21 mouse cellular contexts compared by ENCODE assay signal in the genomic region with DNA sequence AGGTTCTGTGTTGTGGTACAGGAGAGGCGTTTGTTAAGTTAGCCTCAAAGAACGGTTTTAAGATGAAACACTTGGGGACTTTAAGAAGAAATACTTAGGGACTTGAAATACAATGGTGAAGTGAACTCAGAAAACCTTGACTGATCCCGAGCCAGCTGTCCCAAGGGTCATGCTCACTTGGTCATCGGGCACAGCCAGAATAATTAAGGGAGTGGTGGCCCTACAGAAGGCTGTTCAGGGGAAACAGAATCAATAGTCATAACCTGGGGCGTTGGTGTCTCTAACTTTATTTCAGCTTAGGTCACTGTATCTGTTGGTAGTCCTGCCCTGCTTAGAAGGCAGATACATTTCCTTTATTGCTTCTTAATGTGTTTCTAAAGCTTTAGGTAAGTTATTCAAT. TPM values are rescaled to one million over a fixed set of nuclear protein-coding genes. Genes with fewer than 3 reads are reported as not detected.
DNase-seq lines count a peak whose midpoint lies in the region; ATAC-seq lines count a peak whose summit lies in the region.
"Had no signal": no experiment of that assay in that cellular context is flagged by ENCODE, and none has a peak within 500 bp of the region (broad histone marks: within the 10 kb centered on the region; RNA-seq: fewer than 3 reads in every experiment).

No protein-coding gene starts in this region.

- H3K4me3 ChIP-seq in kidney, embryonic 15.5 days (replicated peaks), result no peak overlapping the region
- H3K4me3 ChIP-seq in intestine, embryonic 16.5 days (ENCODE audit: low read length), result no peak overlapping the region
- no peak overlapping the region for H3K4me3 ChIP-seq in midbrain, embryonic 11.5 days (ENCODE audit: low read depth, low read length)
- H3K4me3 ChIP-seq: embryonic facial prominence, embryonic 15.5 days; gastrocnemius, adult 2 months; heart, embryonic 15.5 days; liver, embryonic 13.5 days; midbrain, embryonic 13.5 days had no signal

- peaks cover 16% of the 10 kb centered on the region for H3K4me1 ChIP-seq in kidney, embryonic 15.5 days
- H3K4me1 ChIP-seq in intestine, embryonic 16.5 days (ENCODE audit: control insufficient read depth, insufficient read depth, low read length), result peaks cover 13% of the 10 kb centered on the region
- 0 out of 2 replicates have a peak, but pooled peaks cover 2% of the 10 kb centered on the region for H3K4me1 ChIP-seq in midbrain, embryonic 11.5 days (ENCODE audit: control insufficient read depth, insufficient read depth, low read length)
- H3K4me1 ChIP-seq: embryonic facial prominence, embryonic 15.5 days had no signal

- no peaks in the 10 kb centered on the region for H3K9me3 ChIP-seq in kidney, embryonic 15.5 days (replicated peaks)
- no peaks in the 10 kb centered on the region for H3K9me3 ChIP-seq in intestine, embryonic 16.5 days (ENCODE audit: control insufficient read depth, low read length)
- no peaks in the 10 kb centered on the region for H3K9me3 ChIP-seq in midbrain, embryonic 11.5 days (ENCODE audit: control insufficient read depth, low read length)
- H3K9me3 ChIP-seq: embryonic facial prominence, embryonic 15.5 days; heart, embryonic 15.5 days; liver, embryonic 13.5 days; midbrain, embryonic 13.5 days had no signal

- no peak overlapping the region for H3K27ac ChIP-seq in kidney, embryonic 15.5 days
- peak overlapping the region; percentile 62; the same call in 1 of the 2 replicates for H3K27ac ChIP-seq in intestine, embryonic 16.5 days (ENCODE audit: low read length)
- H3K27ac ChIP-seq in midbrain, embryonic 11.5 days (ENCODE audit: low read depth, low read length), result no peak overlapping the region
- H3K27ac ChIP-seq: embryonic facial prominence, embryonic 15.5 days; gastrocnemius, adult 2 months; heart, embryonic 15.5 days; hindbrain, embryonic 14.5 days; liver, embryonic 13.5 days; midbrain, embryonic 13.5 days had no signal

- no peak for ATAC-seq in kidney, embryonic 15.5 days (replicated peaks; ENCODE audit: low FRiP score)
- ATAC-seq in intestine, embryonic 16.5 days, result peak; percentile 40
- ATAC-seq in midbrain, embryonic 11.5 days (ENCODE audit: low FRiP score), result no peak
- ATAC-seq: forebrain, embryonic 14.5 days; inflammation-experienced regulatory T-cells, adult 6 months; midbrain, embryonic 13.5 days had no signal

- H3K27me3 ChIP-seq in kidney, embryonic 15.5 days, result no peaks in the 10 kb centered on the region
- H3K27me3 ChIP-seq in intestine, embryonic 16.5 days (replicated peaks; ENCODE audit: control insufficient read depth, insufficient read depth, low read length), result no peaks in the 10 kb centered on the region
- H3K27me3 ChIP-seq in midbrain, embryonic 11.5 days (ENCODE audit: control insufficient read depth, insufficient read depth, low read length), result no peaks in the 10 kb centered on the region
- H3K27me3 ChIP-seq: embryonic facial prominence, embryonic 15.5 days; heart, embryonic 15.5 days; liver, embryonic 13.5 days; midbrain, embryonic 13.5 days had no signal

- no peak overlapping the region for H3K9ac ChIP-seq in kidney, embryonic 15.5 days
- no peak overlapping the region for H3K9ac ChIP-seq in intestine, embryonic 16.5 days (ENCODE audit: low read depth, low read length)
- no peak overlapping the region for H3K9ac ChIP-seq in midbrain, embryonic 11.5 days (ENCODE audit: low read length)
- H3K9ac ChIP-seq: embryonic facial prominence, embryonic 15.5 days; heart, embryonic 15.5 days; hindbrain, embryonic 14.5 days; liver, embryonic 13.5 days; lung, embryonic 14.5 days; midbrain, embryonic 13.5 days had no signal

- H3K4me2 ChIP-seq in kidney, embryonic 15.5 days, result no peak overlapping the region
- no peak overlapping the region for H3K4me2 ChIP-seq in intestine, embryonic 16.5 days (ENCODE audit: low read depth, low read length)
- no peak overlapping the region for H3K4me2 ChIP-seq in midbrain, embryonic 11.5 days
- H3K4me2 ChIP-seq: embryonic facial prominence, embryonic 15.5 days; heart, embryonic 15.5 days; hindbrain, embryonic 14.5 days; liver, embryonic 13.5 days; lung, embryonic 14.5 days; midbrain, embryonic 13.5 days had no signal

- H3K36me3 ChIP-seq in kidney, embryonic 15.5 days, result no peaks in the 10 kb centered on the region
- no peaks in the 10 kb centered on the region for H3K36me3 ChIP-seq in intestine, embryonic 16.5 days (ENCODE audit: control insufficient read depth, insufficient read depth, low read length)
- H3K36me3 ChIP-seq in midbrain, embryonic 11.5 days (ENCODE audit: control insufficient read depth, insufficient read depth, low read length), result no peaks in the 10 kb centered on the region
- H3K36me3 ChIP-seq: embryonic facial prominence, embryonic 15.5 days; heart, embryonic 15.5 days; liver, embryonic 13.5 days; midbrain, embryonic 13.5 days had no signal

- 75% methylated on average over 5 of the region's 5 CpGs for WGBS in kidney, embryonic 15.5 days
- 66% methylated on average over 5 of the region's 5 CpGs for WGBS in intestine, embryonic 16.5 days
- WGBS in midbrain, embryonic 11.5 days, result 85% methylated on average over 5 of the region's 5 CpGs

- DNase-seq in adrenal gland, postnatal 36 days, result peak; percentile 20 to 41
- DNase-seq in adrenal gland, adult 8-10 months, result no peak
- peak; percentile 23 to 61 for DNase-seq in kidney, postnatal 25 days
- no peak for DNase-seq in cerebellum, postnatal 4 days (ENCODE audit: low spot score in 2 of 2)
- DNase-seq in midbrain, embryonic 11.5 days (ENCODE audit: low spot score, missing footprints), result no peak
- DNase-seq: cerebellum, adult 2 months; cerebellum, postnatal 36 days; gastrocnemius, adult 2 months; heart, postnatal 36 days; layer of hippocampus, postnatal 36 days; liver, embryonic 13.5 days; lung, embryonic 14.5 days; thymus, adult 2 months had no signal

RNA-seq across cellular contexts. Expression of gene Elovl6, which starts 51.1 kb away (rescaled TPM):
- 10 to 100 TPM; 90.1 to 91.1 TPM for total RNA-seq in adrenal gland, postnatal 36 days (2021)
- total RNA-seq in adrenal gland, adult 8-10 months (2022), result 10 to 100 TPM; 37.7 to 86.6 (median 48.4) TPM
- 46.6 and 47.6 TPM in 2 replicates for polyA plus RNA-seq in kidney, embryonic 15.5 days (2015; fragmentation: Nextera tagmentation; extraction: Ambion mirVana)
- polyA plus RNA-seq in intestine, embryonic 16.5 days (2015; fragmentation: Nextera tagmentation; extraction: Ambion mirVana), result 51.4 and 51.7 TPM in 2 replicates
- 40.9 and 41.0 TPM in 2 replicates for polyA plus RNA-seq in midbrain, embryonic 11.5 days (2014; fragmentation: Nextera tagmentation; extraction: Ambion mirVana)

Comparison
In these comparisons a context has a peak if more than half of its experiments do, and no peak if none do; other contexts are left out.
1. DNase-seq: peak in adrenal gland, postnatal 36 days (2 of 2) and kidney, postnatal 25 days (2 of 2); none in adrenal gland, adult 8-10 months (single experiment), cerebellum, postnatal 4 days (0 of 2) and midbrain, embryonic 11.5 days (single experiment).